Mouse (Mus musculus) E14TG2a.4 (cell line): ENCODE measurements at regions not wholly inside any gene's neighbourhood (a gene's known extent, or its start where the extent isn't known, plus 50 kb on each side); places are given as distances from the start of the nearest gene placed in this dataset.
"Not testable (repeated sequence)": the region's sequence is repeated elsewhere in the genome, so short reads cannot be mapped to it uniquely, and the experiment has no call there.

Experiments used
- H3K27me3 ChIP-seq: 2 replicates; pipeline ENCODE4 v1.6.1; 2014; ENCODE audit warnings: low read length, control low read depth; ENCODE audit not compliant: insufficient read depth
- H3K36me3 ChIP-seq: 2 replicates; pipeline ENCODE4 v1.6.1; 2014; ENCODE audit warnings: low read length, control low read depth; ENCODE audit not compliant: insufficient read depth
- H3K4me1 ChIP-seq: replicated peaks from 2 replicates; pipeline ENCODE4 v1.6.1; 2014; ENCODE audit warnings: low read depth, low read length, control low read depth
- H3K4me3 ChIP-seq: replicated peaks from 2 replicates; pipeline ENCODE4 v1.5.1; 2014; ENCODE audit warnings: mild to moderate bottlenecking, low read length
- H3K9me3 ChIP-seq: 2 replicates; pipeline ENCODE4 v1.6.1; 2014; ENCODE audit warnings: low read length, control low read depth
- CTCF ChIP-seq: conservative IDR thresholded peaks from 2 replicates; pipeline ENCODE4 v1.5.1; 2014; ENCODE audit warnings: low read length
- NANOG ChIP-seq: IDR thresholded peaks from 2 replicates; pipeline ENCODE4 v1.6.1; 2014; ENCODE audit warnings: borderline replicate concordance, low read length, mixed read lengths
- POU5F1 ChIP-seq: IDR thresholded peaks from 2 replicates; pipeline ENCODE4 v1.6.1; 2014; ENCODE audit warnings: low read length, borderline replicate concordance

GRCm38 (mm10) chr15:37099927-37100766, 92.6 kb upstream of the Zfp706 start:
- Histone ChIP-seq H3K27me3 (no peaks in the 10 kb centered on the region), H3K4me3 (peak overlapping the region; percentile 37; the same call in 1 of the 2 replicates), H3K4me1 (peaks cover 29% of the 10 kb centered on the region), H3K9me3 (no peaks in the 10 kb centered on the region), H3K36me3 (no peaks in the 10 kb centered on the region)
- TF ChIP-seq CTCF, result peak; percentile 94
- TF ChIP-seq NANOG, result no peak
- no peak for TF ChIP-seq POU5F1

GRCm38 (mm10) chr15:37099176-37099575, 91.6 kb upstream of the Zfp706 start:
- no peak for TF ChIP-seq POU5F1
- no peak for TF ChIP-seq NANOG
- no peak for TF ChIP-seq CTCF
- Histone ChIP-seq H3K4me3 (no peak overlapping the region), H3K9me3 (no peaks in the 10 kb centered on the region), H3K4me1 (peaks cover 29% of the 10 kb centered on the region), H3K36me3 (no peaks in the 10 kb centered on the region), H3K27me3 (no peaks in the 10 kb centered on the region)

DNA sequence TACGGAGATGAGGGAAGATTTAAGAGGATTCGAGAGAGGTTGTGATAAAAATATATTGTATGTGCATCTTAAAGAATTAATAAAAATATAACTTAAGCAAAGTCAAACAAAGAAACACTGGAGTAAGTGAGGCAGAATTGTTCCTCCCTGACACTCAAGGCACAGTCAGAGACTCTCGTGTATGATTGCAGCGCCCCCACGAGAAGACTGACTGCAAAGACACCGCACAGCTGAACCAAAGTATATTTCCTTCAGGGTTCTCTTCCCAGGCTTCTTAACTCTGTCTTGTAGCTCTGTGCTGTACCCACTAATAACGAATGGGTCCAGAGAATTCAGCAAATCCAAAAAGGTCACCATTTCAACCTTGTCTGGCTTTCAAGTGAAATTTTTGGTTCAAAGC, 89.9 kb upstream of the Zfp706 start:
- peaks cover 28% of the 10 kb centered on the region for H3K4me1 ChIP-seq
- H3K27me3 ChIP-seq, result no peaks in the 10 kb centered on the region
- H3K4me3 ChIP-seq, result no peak overlapping the region
- no peaks in the 10 kb centered on the region for H3K9me3 ChIP-seq
- H3K36me3 ChIP-seq, result no peaks in the 10 kb centered on the region
- TF ChIP-seq CTCF, result 0 out of 2 replicates have a peak, but pooled peaks have one; percentile 10
- no peak for TF ChIP-seq NANOG

DNA sequence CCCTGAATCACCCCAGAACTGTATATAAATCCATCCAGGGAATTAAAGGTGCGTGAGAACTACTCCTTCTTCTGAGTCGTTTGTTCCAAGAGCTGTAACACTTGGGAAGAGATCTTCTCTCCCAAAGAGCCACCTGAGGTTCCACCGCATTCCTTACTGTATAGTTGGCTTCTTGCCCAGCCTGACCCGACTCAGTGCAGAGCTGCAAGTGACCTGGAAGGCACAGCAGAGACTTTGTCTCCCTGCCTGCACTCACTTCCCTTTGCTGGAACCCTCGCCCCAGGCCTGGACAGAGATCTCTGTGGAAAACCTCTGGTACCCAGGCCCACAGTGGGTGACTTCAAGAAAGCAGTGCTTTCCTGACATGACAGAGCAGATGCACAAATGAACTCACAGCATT, 83.6 kb upstream of the Zfp706 start:
- not testable (repeated sequence) for H3K27me3 ChIP-seq, H3K9me3 ChIP-seq, H3K4me3 ChIP-seq, H3K36me3 ChIP-seq, H3K4me1 ChIP-seq

GRCm38 (mm10) chr15:37083726-37084125, 76.2 kb upstream of the Zfp706 start:
- no peak for TF ChIP-seq POU5F1
- TF ChIP-seq NANOG, result no peak
- TF ChIP-seq CTCF, result no peak
- no peaks in the 10 kb centered on the region for H3K36me3 ChIP-seq
- no peak overlapping the region for H3K4me3 ChIP-seq
- peaks cover 30% of the 10 kb centered on the region for H3K9me3 ChIP-seq
- peaks cover 35% of the 10 kb centered on the region for H3K4me1 ChIP-seq
- no peaks in the 10 kb centered on the region for H3K27me3 ChIP-seq

- no peaks in the 10 kb centered on the region for H3K36me3 ChIP-seq
- H3K9me3 ChIP-seq, result peaks cover 30% of the 10 kb centered on the region
- H3K4me1 ChIP-seq, result peaks cover 35% of the 10 kb centered on the region
Observed at GRCm38 (mm10) chr15:37081836-37082235, 74.3 kb upstream of the Zfp706 start.

GRCm38 (mm10) chr15:37080931-37081330, 73.4 kb upstream of the Zfp706 start:
- TF ChIP-seq CTCF, result no peak
- no peak overlapping the region for H3K4me3 ChIP-seq
- no peaks in the 10 kb centered on the region for H3K27me3 ChIP-seq
- peaks cover 26% of the 10 kb centered on the region for H3K9me3 ChIP-seq
- H3K4me1 ChIP-seq, result peaks cover 35% of the 10 kb centered on the region
- H3K36me3 ChIP-seq, result no peaks in the 10 kb centered on the region

More at GRCm38 (mm10) chr15:37081836-37082235, 74.3 kb upstream of the Zfp706 start:
- TF ChIP-seq POU5F1 (no peak), NANOG (peak; percentile 72), CTCF (no peak)
- no peak overlapping the region for H3K4me3 ChIP-seq
- H3K27me3 ChIP-seq, result no peaks in the 10 kb centered on the region

- Histone ChIP-seq H3K9me3 (peaks cover 21% of the 10 kb centered on the region), H3K36me3 (no peaks in the 10 kb centered on the region), H3K4me1 (peaks cover 35% of the 10 kb centered on the region), H3K4me3 (no peak overlapping the region), H3K27me3 (no peaks in the 10 kb centered on the region)
- TF ChIP-seq POU5F1 (no peak), NANOG (no peak), CTCF (no peak)
Observed at GRCm38 (mm10) chr15:37080395-37080794, 72.8 kb upstream of the Zfp706 start.

- H3K4me3 ChIP-seq, H3K27me3 ChIP-seq, H3K36me3 ChIP-seq, H3K9me3 ChIP-seq: not testable (repeated sequence)
- peaks cover 33% of the 10 kb centered on the region for H3K4me1 ChIP-seq
Observed at GRCm38 (mm10) chr15:37074207-37074606, 66.6 kb upstream of the Zfp706 start.
